8 mouse cellular contexts compared by ENCODE assay signal in genomic region chr7:16310521-16311452, GRCm38 (mm10). TPM values are rescaled to one million over a fixed set of nuclear protein-coding genes. Genes with fewer than 3 reads are reported as not detected.
DNase-seq lines count a peak whose midpoint lies in the region; ATAC-seq and TF ChIP-seq lines count a peak whose summit lies in the region.

No protein-coding gene starts in this region.

- WGBS in lung, embryonic 14.5 days = under 1% methylated on average over 31 of the region's 31 CpGs

- peak; percentile 39 for ATAC-seq in CD4-positive, CD25-positive, alpha-beta regulatory T cell, adult 4 months
- ATAC-seq in activated CD4-positive, CD25-positive, alpha-beta regulatory T cell, adult 4 months = peak; percentile 9
- 0 out of 2 replicates have a peak, but pooled peaks have one; percentile 2 for ATAC-seq in lung, embryonic 14.5 days (ENCODE audit: insufficient read depth)
- no peak for ATAC-seq in erythroid progenitor cell, adult 5-6 weeks (replicated peaks; ENCODE audit: low FRiP score, poor library complexity, severe bottlenecking)

- peak overlapping the region; percentile 51; the same call in 1 of the 2 replicates for H3K9ac ChIP-seq in lung, embryonic 14.5 days

- H3K36me3 ChIP-seq in lung, embryonic 14.5 days (ENCODE audit: insufficient read depth) = no peaks in the 10 kb centered on the region

- H3K4me2 ChIP-seq in lung, embryonic 14.5 days = peak overlapping the region; percentile 100

- peaks cover 17% of the 10 kb centered on the region for H3K4me1 ChIP-seq in lung, embryonic 14.5 days (ENCODE audit: insufficient read depth)

- intact Hi-C loops in heart, postnatal 10 days (cut with DNase I) = no loop called here

- H3K4me3 ChIP-seq in lung, embryonic 14.5 days (ENCODE audit: low read depth, low read length) = peak overlapping the region; percentile 59

- no peaks in the 10 kb centered on the region for H3K9me3 ChIP-seq in lung, embryonic 14.5 days (ENCODE audit: low read depth, low read length)

- peak; percentile 35 for DNase-seq in embryo, embryonic 9.5 days (ENCODE audit: extremely low spot score)
- peak; percentile 48 to 58 for DNase-seq in heart, postnatal 10 days
- DNase-seq in layer of hippocampus, adult 18-20 months (ENCODE audit: low spot score in 2 of 2) = peak; percentile 56 to 81
- peak; percentile 37 for DNase-seq in lung, embryonic 14.5 days
- DNase-seq in retina, postnatal 1 day = peak; percentile 64

- H3K27ac ChIP-seq in lung, embryonic 14.5 days (ENCODE audit: low read depth) = peak overlapping the region; percentile 30; the same call in 1 of the 2 replicates

- TF ChIP-seq CTCF in lung, embryonic 14.5 days (IDR thresholded peaks at IDR 0.05; ENCODE audit: low read depth) = no peak

- H3K27me3 ChIP-seq in lung, embryonic 14.5 days (ENCODE audit: insufficient read depth, low read length) = peaks cover 12% of the 10 kb centered on the region

RNA-seq across cellular contexts. Expression of gene Bbc3, which starts 2.6 kb away (rescaled TPM):
- 1 to 10 TPM in 1 of 2 experiments, not detected in 1; 1.2 TPM for polyA plus RNA-seq in CD4-positive, CD25-positive, alpha-beta regulatory T cell, adult 4 months (2017; shearing (Covaris generic))
- 1 to 10 TPM in 1 of 2 experiments, under 1 TPM in 1; 0.43 to 1.5 TPM for polyA plus RNA-seq in activated CD4-positive, CD25-positive, alpha-beta regulatory T cell, adult 4 months (2017; shearing (Covaris generic))
- total RNA-seq in heart, postnatal 10 days (2021) = 1 to 10 TPM; 9.5 to 9.8 TPM
- 10 to 100 TPM in 1 of 2 experiments, 1 to 10 TPM in 1; 8.2 to 12.4 TPM for total RNA-seq in layer of hippocampus, adult 18-20 months (2021)
- polyA plus RNA-seq in lung, embryonic 14.5 days (2014; fragmentation: Nextera tagmentation; extraction: Ambion mirVana) = 4.9 and 6.4 TPM in 2 replicates
- 0.42 and 3.2 TPM in 2 replicates for total RNA-seq in erythroid progenitor cell, adult 5-6 weeks (2015; ENCODE audit: low replicate concordance)
- total RNA-seq in erythroid progenitor cell, adult 5-6 weeks (2017; ENCODE audit: low replicate concordance) = 0.76 and 2.6 TPM in 2 replicates

RNA-seq across cellular contexts. Expression of gene Ccdc9, which starts 24.2 kb away (rescaled TPM):
- polyA plus RNA-seq in CD4-positive, CD25-positive, alpha-beta regulatory T cell, adult 4 months (2017; shearing (Covaris generic)) = 10 to 100 TPM in 1 of 2 experiments, 1 to 10 TPM in 1; 7.6 to 13.1 TPM
- 10 to 100 TPM; 11.1 to 11.2 TPM for polyA plus RNA-seq in activated CD4-positive, CD25-positive, alpha-beta regulatory T cell, adult 4 months (2017; shearing (Covaris generic))
- 10 to 100 TPM; 38.2 to 39.1 TPM for total RNA-seq in heart, postnatal 10 days (2021)
- 10 to 100 TPM; 72.4 to 80.2 TPM for total RNA-seq in layer of hippocampus, adult 18-20 months (2021)
- polyA plus RNA-seq in lung, embryonic 14.5 days (2014; fragmentation: Nextera tagmentation; extraction: Ambion mirVana) = 17.7 and 22.7 TPM in 2 replicates
- 15.1 and 25.6 TPM in 2 replicates for total RNA-seq in erythroid progenitor cell, adult 5-6 weeks (2015; ENCODE audit: low replicate concordance)
- total RNA-seq in erythroid progenitor cell, adult 5-6 weeks (2017; ENCODE audit: low replicate concordance) = 27.7 and 39.5 TPM in 2 replicates

RNA-seq across cellular contexts. Expression of gene Inafm1, which starts 37.4 kb away (rescaled TPM):
- 1 to 10 TPM; 1.0 to 2.3 TPM for polyA plus RNA-seq in CD4-positive, CD25-positive, alpha-beta regulatory T cell, adult 4 months (2017; shearing (Covaris generic))
- 1 to 10 TPM; 1.8 to 2.8 TPM for polyA plus RNA-seq in activated CD4-positive, CD25-positive, alpha-beta regulatory T cell, adult 4 months (2017; shearing (Covaris generic))
- total RNA-seq in heart, postnatal 10 days (2021) = 10 to 100 TPM; 15.6 to 15.7 TPM
- 10 to 100 TPM; 31.9 to 34.8 TPM for total RNA-seq in layer of hippocampus, adult 18-20 months (2021)
- polyA plus RNA-seq in lung, embryonic 14.5 days (2014; fragmentation: Nextera tagmentation; extraction: Ambion mirVana) = 14.3 and 14.5 TPM in 2 replicates
- total RNA-seq in erythroid progenitor cell, adult 5-6 weeks (2015; ENCODE audit: low replicate concordance) = 6.8 and 9.6 TPM in 2 replicates
- total RNA-seq in erythroid progenitor cell, adult 5-6 weeks (2017; ENCODE audit: low replicate concordance) = 16.3 and 19.3 TPM in 2 replicates

RNA-seq across cellular contexts. Expression of gene C5ar1, which starts 51.4 kb away (rescaled TPM):
- not detected for polyA plus RNA-seq in CD4-positive, CD25-positive, alpha-beta regulatory T cell, adult 4 months (2017; shearing (Covaris generic))
- not detected for polyA plus RNA-seq in activated CD4-positive, CD25-positive, alpha-beta regulatory T cell, adult 4 months (2017; shearing (Covaris generic))
- 1 to 10 TPM; 4.6 to 4.8 TPM for total RNA-seq in heart, postnatal 10 days (2021)
- total RNA-seq in layer of hippocampus, adult 18-20 months (2021) = 1 to 10 TPM; 1.2 to 1.6 TPM
- 1.7 and 2.0 TPM in 2 replicates for polyA plus RNA-seq in lung, embryonic 14.5 days (2014; fragmentation: Nextera tagmentation; extraction: Ambion mirVana)
- 5.4 and 8.0 TPM in 2 replicates for total RNA-seq in erythroid progenitor cell, adult 5-6 weeks (2015; ENCODE audit: low replicate concordance)
- 2.3 and 5.0 TPM in 2 replicates for total RNA-seq in erythroid progenitor cell, adult 5-6 weeks (2017; ENCODE audit: low replicate concordance)
